Mouse (Mus musculus): ENCODE results near the gene Btbd11. TPM values are rescaled to one million over a fixed set of nuclear protein-coding genes. Genes with fewer than 3 reads are reported as not detected.

Gene Btbd11
- total RNA-seq, 2 experiments from 2014 or later, result 19.1 to 20.0 TPM

GRCm38 (mm10) chr10:85527722-85528121 lies 141.1 kb downstream of the Btbd11 start:
- DNase-seq, result no peak

- no peak for DNase-seq
Measured at GRCm38 (mm10) chr10:85533192-85533710, 146.6 kb downstream of the Btbd11 start.

- no peak for DNase-seq
Measured at GRCm38 (mm10) chr10:85538051-85538753, 151.6 kb downstream of the Btbd11 start.

GRCm38 (mm10) chr10:85539510-85540120 lies 153.0 kb downstream of the Btbd11 start:
- DNase-seq, result no peak

- DNase-seq, result no peak
Measured at GRCm38 (mm10) chr10:85540311-85541093, 153.9 kb downstream of the Btbd11 start.

- no peak for DNase-seq
Measured at GRCm38 (mm10) chr10:85541481-85541880, 154.9 kb downstream of the Btbd11 start.

- DNase-seq, result no peak
Measured at GRCm38 (mm10) chr10:85541892-85542630, 155.4 kb downstream of the Btbd11 start.

GRCm38 (mm10) chr10:85543281-85543680 lies 156.7 kb downstream of the Btbd11 start:
- DNase-seq, result no peak

GRCm38 (mm10) chr10:85544991-85545390 lies 158.4 kb downstream of the Btbd11 start:
- no peak for DNase-seq

GRCm38 (mm10) chr10:85555193-85555592 lies 168.6 kb downstream of the Btbd11 start:
- DNase-seq, result no peak

- no peak for DNase-seq
Measured at GRCm38 (mm10) chr10:85561418-85561817, 174.8 kb downstream of the Btbd11 start.

GRCm38 (mm10) chr10:85571456-85571855 lies 184.8 kb downstream of the Btbd11 start:
- no peak for DNase-seq

- no peak for DNase-seq
Measured at GRCm38 (mm10) chr10:85572571-85572970, 186.0 kb downstream of the Btbd11 start.

GRCm38 (mm10) chr10:85577891-85578420 lies 191.3 kb downstream of the Btbd11 start:
- DNase-seq, result no peak

GRCm38 (mm10) chr10:85578571-85579465 lies 192.2 kb downstream of the Btbd11 start:
- no peak for DNase-seq

- no peak for DNase-seq
Measured at GRCm38 (mm10) chr10:85587758-85588157, 201.1 kb downstream of the Btbd11 start.

- DNase-seq, result no peak
Measured at GRCm38 (mm10) chr10:85590043-85590442, 203.4 kb downstream of the Btbd11 start.

GRCm38 (mm10) chr10:85591296-85591695 lies 204.7 kb downstream of the Btbd11 start:
- DNase-seq, result no peak

GRCm38 (mm10) chr10:85591986-85592385 lies 205.4 kb downstream of the Btbd11 start:
- DNase-seq, result no peak

- DNase-seq, result no peak
Measured at GRCm38 (mm10) chr10:85596301-85596700, 209.7 kb downstream of the Btbd11 start.

- DNase-seq, result peak in 1 of 2 experiments; percentile 20
Measured at GRCm38 (mm10) chr10:85598093-85598599, 211.5 kb downstream of the Btbd11 start.
